Mouse (Mus musculus) megakaryocyte, adult 5-6 weeks (primary cell): ENCODE measurements around the gene Lgals12. TPM values are rescaled to one million over a fixed set of nuclear protein-coding genes. Genes with fewer than 3 reads are reported as not detected.

Source experiments
- total RNA-seq, 2 experiments: library from RNA; stranded (forward) in 1 of 2; stranded (reverse) in 1 of 2; fragments of 153-499, 151-499 nt in 1 of 2; fragments of 221-1000, 200-1000 nt in 1 of 2; gene quantifications; 2 replicates each; pipeline versions ENCODE4 v1.2.3 to v1.2.4; 2015 to 2017

Lgals12 gene
- total RNA-seq, 2 experiments from 2014 or later = not detected

Other genes with a start within 250 kb of the Lgals12 start
- 6.8 and 9.4 TPM in 2 replicates for gene Spindoc, start 224.2 kb downstream of the Lgals12 start, total RNA-seq (2015)
- gene Spindoc, start 224.2 kb downstream of the Lgals12 start, total RNA-seq (2017) = 5.8 and 9.0 TPM in 2 replicates
- gene 2700081O15Rik, start 189.6 kb downstream of the Lgals12 start, total RNA-seq (2015) = 0.41 and 0.98 TPM in 2 replicates
- 0.51 and 0.61 TPM in 2 replicates for gene 2700081O15Rik, start 189.6 kb downstream of the Lgals12 start, total RNA-seq (2017)
- gene Rtn3, start 123.9 kb downstream of the Lgals12 start, total RNA-seq (2015) = 209 and 213 TPM in 2 replicates
- gene Rtn3, start 123.9 kb downstream of the Lgals12 start, total RNA-seq (2017) = 75.3 and 90.5 TPM in 2 replicates
- gene Atl3, start 113.2 kb downstream of the Lgals12 start, total RNA-seq (2015) = 31.3 and 34.7 TPM in 2 replicates
- 42.8 and 45.8 TPM in 2 replicates for gene Atl3, start 113.2 kb downstream of the Lgals12 start, total RNA-seq (2017)
- 4.7 and 4.9 TPM in 2 replicates for gene Pla2g16, start 49.7 kb downstream of the Lgals12 start, total RNA-seq (2015)
- gene Pla2g16, start 49.7 kb downstream of the Lgals12 start, total RNA-seq (2017) = 4.8 and 5.1 TPM in 2 replicates
- not detected in 2 replicates for gene Hrasls5, start 5.3 kb upstream of the Lgals12 start, total RNA-seq (2015)
- gene Hrasls5, start 5.3 kb upstream of the Lgals12 start, total RNA-seq (2017) = not detected in 2 replicates
- not detected in 2 replicates for gene Slc22a19, start 104.1 kb upstream of the Lgals12 start, total RNA-seq (2015)
- gene Slc22a19, start 104.1 kb upstream of the Lgals12 start, total RNA-seq (2017) = not detected in 2 replicates
- not detected in 2 replicates for gene Slc22a26, start 195.5 kb upstream of the Lgals12 start, total RNA-seq (2015)
- gene Slc22a26, start 195.5 kb upstream of the Lgals12 start, total RNA-seq (2017) = not detected in 2 replicates